Mouse (Mus musculus): ENCODE data around the gene Kcnk4. TPM values are rescaled to one million over a fixed set of nuclear protein-coding genes. Genes with fewer than 3 reads are reported as not detected.
A peak's percentile ranks its signal among the peaks of the same experiment; 100 is the strongest.

Gene Kcnk4
- total and polyA plus RNA-seq, 3 experiments: 0.21 to 0.80 TPM; not detected in 1

- Histone ChIP-seq H3K4me2 (ENCODE audit: insufficient read depth, low read depth, poor library complexity, severe bottlenecking) (peak within 1 kb of the TSS; percentile 92), H3K4me1 (ENCODE audit: control insufficient read depth in 1 of 2, insufficient read depth in 2 of 2) (peaks cover 11 to 32% of the 10 kb centered on the region in 2 experiments), H3K9ac (ENCODE audit: insufficient read depth, low read depth) (peak within 1 kb of the TSS; percentile 81), H3K4me3 (replicated peaks in 1 of 3; ENCODE audit: low read depth in 2 of 3, low read length in 2 of 3, poor library complexity in 1 of 3) (peak within 1 kb of the TSS; percentile 74 to 90 (median 78)), H3K9me3 (replicated peaks; ENCODE audit: low read length) (no peaks in the 10 kb centered on the region), H3K79me2 (replicated peaks; ENCODE audit: control insufficient read depth, extremely low read depth, insufficient read depth, poor library complexity, severe bottlenecking) (0 out of 2 replicates have a peak, but pooled peaks cover 3% of the 10 kb centered on the region), H3K27me3 (replicated peaks) (peaks cover 3% of the 10 kb centered on the region), H3K27ac (ENCODE audit: insufficient read depth, low read depth) (peak within 1 kb of the TSS; percentile 21; the same call in 1 of the 2 replicates), H3K36me3 (replicated peaks in 1 of 2; ENCODE audit: control insufficient read depth in 1 of 2, insufficient read depth in 1 of 2, low read length in 1 of 2) (peaks cover 0 to 25% of the 10 kb centered on the region in 2 experiments)
- TF ChIP-seq RCOR1 (conservative IDR thresholded peaks at IDR 0.05; ENCODE audit: low read depth, low read length) (no peak), BHLHE40 (IDR thresholded peaks at IDR 0.05; ENCODE audit: low read depth, low read length) (peak; percentile 91), E2F4 (IDR thresholded peaks at IDR 0.05; ENCODE audit: insufficient replicate concordance, low read depth, low read length) (no peak), ZC3H11A (IDR thresholded peaks at IDR 0.05; ENCODE audit: low read depth, low read length) (no peak), MAZ (IDR thresholded peaks at IDR 0.05; ENCODE audit: low read depth, low read length) (peak; percentile 92), MYC (IDR thresholded peaks at IDR 0.05; ENCODE audit: low read depth, low read length) (peak; percentile 89), ZMIZ1 (IDR thresholded peaks at IDR 0.05; ENCODE audit: low read depth, low read length) (no peak), RAD21 (IDR thresholded peaks at IDR 0.05; ENCODE audit: low read depth, low read length) (no peak), ETS1 (conservative IDR thresholded peaks at IDR 0.05; ENCODE audit: low read depth, low read length) (peak; percentile 49), HCFC1 (IDR thresholded peaks at IDR 0.05; ENCODE audit: low read depth, low read length) (peak; percentile 10; the same call in 1 of the 2 replicates), NRF1 (IDR thresholded peaks at IDR 0.05; ENCODE audit: low read depth, low read length) (peak; percentile 99), CTCF (conservative IDR thresholded peaks at IDR 0.05 in 1 of 2, IDR thresholded peaks at IDR 0.05 in 1 of 2; ENCODE audit: low read depth in 2 of 2, low read length in 2 of 2) (no peak), JUND (conservative IDR thresholded peaks at IDR 0.05; ENCODE audit: low read depth, low read length) (no peak), SMC3 (IDR thresholded peaks at IDR 0.05; ENCODE audit: low read depth, low read length) (no peak), KAT2A (IDR thresholded peaks at IDR 0.05; ENCODE audit: insufficient replicate concordance, low read length) (0 out of 2 replicates have a peak, but pooled peaks have one; percentile 34), SIN3A (IDR thresholded peaks at IDR 0.05; ENCODE audit: low read length) (peak; percentile 95), TCF12 (IDR thresholded peaks at IDR 0.05; ENCODE audit: low read depth, low read length) (0 out of 2 replicates have a peak, but pooled peaks have one; percentile 29), UBTF (IDR thresholded peaks at IDR 0.05; ENCODE audit: low read depth, low read length) (no peak), CHD1 (IDR thresholded peaks at IDR 0.05; ENCODE audit: low read depth, low read length) (no peak), CHD2 (IDR thresholded peaks at IDR 0.05; ENCODE audit: low read length) (no peak), MEF2A (IDR thresholded peaks at IDR 0.05; ENCODE audit: borderline replicate concordance, low read depth, low read length) (no peak), GABPA (IDR thresholded peaks at IDR 0.05; ENCODE audit: insufficient replicate concordance, low read depth, low read length) (no peak), NELFE (IDR thresholded peaks at IDR 0.05; ENCODE audit: low read depth, low read length) (no peak; the same call in 1 of the 2 replicates), IRF4 (IDR thresholded peaks at IDR 0.05; ENCODE audit: low read depth, low read length) (no peak), POLR2A (IDR thresholded peaks at IDR 0.05; ENCODE audit: low read depth, low read length) (peak; percentile 64), USF1 (IDR thresholded peaks at IDR 0.05; ENCODE audit: low read depth, low read length) (peak; percentile 32; the same call in 1 of the 2 replicates), POLR2AphosphoS2 (IDR thresholded peaks at IDR 0.05; ENCODE audit: low read depth, low read length) (no peak), USF2 (conservative IDR thresholded peaks at IDR 0.05; ENCODE audit: low read depth, low read length) (no peak), JUN (IDR thresholded peaks at IDR 0.05; ENCODE audit: insufficient read depth, low read depth, low read length) (no peak), MAX (IDR thresholded peaks at IDR 0.05; ENCODE audit: low read length) (peak; percentile 90), PAX5 (IDR thresholded peaks at IDR 0.05; ENCODE audit: low read length) (no peak), TBP (conservative IDR thresholded peaks at IDR 0.05; ENCODE audit: low read depth, low read length) (peak; percentile 92), EP300 (IDR thresholded peaks at IDR 0.05; ENCODE audit: low read length) (no peak), ELF1 (IDR thresholded peaks at IDR 0.05; ENCODE audit: low read depth, low read length) (peak; percentile 83), ZKSCAN1 (IDR thresholded peaks at IDR 0.05; ENCODE audit: borderline replicate concordance, low read depth, low read length) (no peak), MXI1 (IDR thresholded peaks at IDR 0.05; ENCODE audit: low read depth, low read length) (peak; percentile 70), MAFK (IDR thresholded peaks at IDR 0.05; ENCODE audit: insufficient replicate concordance, low read length) (no peak), ZNF384 (IDR thresholded peaks at IDR 0.05; ENCODE audit: low read depth, low read length) (no peak)
- dilution Hi-C loops (cut with MboI; ENCODE audit: extremely low pct_ligation_motif_present, extremely low pct_unique_long_range_greater_than_20kb, low sequenced_read_pairs) (no loop called here), in situ Hi-C loops (cut with MboI; ENCODE audit: low pct_ligation_motif_present, low pct_unique_long_range_greater_than_20kb, low sequenced_read_pairs) (loop anchor here (5.0 kb wide), 1 partner anchor 50 kb away; no protein-coding TSS in a partner anchor)
- DNase-seq (ENCODE audit: extremely low read depth): peak; percentile 100
These were observed 12.4 kb downstream of the Kcnk4 start, which contains the start of gene Esrra for GRCm38 (mm10) chr19:6921647-6922567. TSS of gene Esrra (minus strand) at chr19:6921813.

Data from CH12.LX (cell line).